ENCODE assay signal across 8 mouse cellular contexts in the genomic region with DNA sequence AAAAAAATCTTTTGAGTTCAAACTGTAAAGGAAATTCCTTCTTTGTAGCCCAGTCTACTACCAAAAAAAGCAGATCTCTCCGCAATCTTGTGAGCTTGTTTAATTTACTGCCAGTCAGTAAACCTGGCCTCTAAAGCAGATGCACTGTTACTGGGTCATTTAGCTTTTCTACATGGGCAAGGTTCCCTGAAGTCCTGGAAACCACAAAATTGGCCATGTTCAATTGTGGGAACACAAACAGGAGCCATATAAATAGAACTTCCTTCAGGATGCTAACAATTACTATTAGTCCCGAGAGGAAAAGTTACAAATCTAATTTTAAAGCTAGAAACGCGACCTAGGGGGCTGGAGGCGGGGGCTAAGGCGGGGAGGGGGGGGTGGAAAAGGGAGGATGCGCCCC. TPM values are rescaled to one million over a fixed set of nuclear protein-coding genes. Genes with fewer than 3 reads are reported as not detected.
DNase-seq lines count a peak whose midpoint lies in the region; ATAC-seq and TF ChIP-seq lines count a peak whose summit lies in the region.

No protein-coding gene starts in this region.

- no peaks in the 10 kb centered on the region for H3K36me3 ChIP-seq in heart, adult 2 months (ENCODE audit: control insufficient read depth, insufficient read depth, low read length)
- no peaks in the 10 kb centered on the region for H3K36me3 ChIP-seq in ES-E14 (ENCODE audit: control insufficient read depth, insufficient read depth, low read length, poor library complexity, severe bottlenecking)
- no peaks in the 10 kb centered on the region for H3K36me3 ChIP-seq in embryonic facial prominence, embryonic 14.5 days (ENCODE audit: control insufficient read depth, insufficient read depth, low read length)
- no peaks in the 10 kb centered on the region for H3K36me3 ChIP-seq in limb, embryonic 10.5 days
- H3K36me3 ChIP-seq in small intestine, adult 2 months (ENCODE audit: control insufficient read depth, insufficient read depth, low read length): no peaks in the 10 kb centered on the region

- in situ Hi-C loops in ES-E14 (cut with MboI; ENCODE audit: low sequenced_read_pairs in 2 of 2, unreplicated experiment in 2 of 2): no loop called here

- H3K27ac ChIP-seq in heart, adult 2 months: peak overlapping the region; percentile 68
- H3K27ac ChIP-seq in ES-E14 (ENCODE audit: insufficient read depth, low read depth, low read length, poor library complexity, severe bottlenecking): no peak overlapping the region
- peak overlapping the region; percentile 36; the same call in 1 of the 2 replicates for H3K27ac ChIP-seq in embryonic facial prominence, embryonic 14.5 days (replicated peaks; ENCODE audit: low read depth, low read length)
- peak overlapping the region; percentile 90 for H3K27ac ChIP-seq in limb, embryonic 10.5 days
- H3K27ac ChIP-seq in small intestine, adult 2 months (ENCODE audit: insufficient read depth, low read depth, low read length): no peak overlapping the region

- no peak for TF ChIP-seq CTCF in heart, adult 2 months (IDR thresholded peaks at IDR 0.05)
- no peak for TF ChIP-seq CTCF in small intestine, adult 2 months (IDR thresholded peaks at IDR 0.05; ENCODE audit: extremely low read depth, insufficient read length, insufficient replicate concordance, low read depth, low read length)

- TF ChIP-seq EP300 in heart, adult 2 months (IDR thresholded peaks at IDR 0.05; ENCODE audit: insufficient read depth, low read depth, low read length): no peak

- no peaks in the 10 kb centered on the region for H3K79me2 ChIP-seq in heart, adult 2 months (replicated peaks; ENCODE audit: control insufficient read depth, insufficient read depth, low read length)

- 6% methylated on average over 7 of the region's 7 CpGs for WGBS in heart, adult 2 months
- 5% methylated on average over 7 of the region's 7 CpGs for WGBS in embryonic facial prominence, embryonic 14.5 days
- 6% methylated on average over 7 of the region's 7 CpGs for WGBS in limb, embryonic 10.5 days
- WGBS in small intestine, adult 2 months: 2% methylated on average over 7 of the region's 7 CpGs

- intact Hi-C loops in heart, adult 2 months (cut with DNase I): no loop called here

- H3K9ac ChIP-seq in heart, adult 2 months (ENCODE audit: low read depth, low read length): peak overlapping the region; percentile 88
- no peak overlapping the region; the same call in 1 of the 2 replicates for H3K9ac ChIP-seq in ES-E14 (ENCODE audit: insufficient read depth, low read depth, low read length, poor library complexity, severe bottlenecking)
- H3K9ac ChIP-seq in embryonic facial prominence, embryonic 14.5 days (ENCODE audit: low read depth, low read length): peak overlapping the region; percentile 71

- H3K4me2 ChIP-seq in embryonic facial prominence, embryonic 14.5 days (ENCODE audit: low read depth, low read length): peak overlapping the region; percentile 68

- no peaks in the 10 kb centered on the region for H3K9me3 ChIP-seq in ES-E14 (ENCODE audit: control insufficient read depth, insufficient read depth, low read depth, low read length)
- no peaks in the 10 kb centered on the region for H3K9me3 ChIP-seq in embryonic facial prominence, embryonic 14.5 days (ENCODE audit: control insufficient read depth, low read length)
- H3K9me3 ChIP-seq in limb, embryonic 10.5 days (replicated peaks): no peaks in the 10 kb centered on the region

- ATAC-seq in embryonic facial prominence, embryonic 14.5 days (ENCODE audit: low read depth): no peak

- H3K4me1 ChIP-seq in heart, adult 2 months (ENCODE audit: control insufficient read depth, insufficient read depth, low read length): peaks cover 1% of the 10 kb centered on the region
- H3K4me1 ChIP-seq in ES-E14 (ENCODE audit: control insufficient read depth in 2 of 2, insufficient read depth in 2 of 2, low read length in 2 of 2, poor library complexity in 1 of 2): no peaks in the 10 kb centered on the region; a peak in 1 of 4 replicates
- H3K4me1 ChIP-seq in embryonic facial prominence, embryonic 14.5 days (ENCODE audit: control insufficient read depth, insufficient read depth, low read length): 0 out of 2 replicates have a peak, but pooled peaks cover 7% of the 10 kb centered on the region
- peaks cover 19% of the 10 kb centered on the region for H3K4me1 ChIP-seq in limb, embryonic 10.5 days
- H3K4me1 ChIP-seq in small intestine, adult 2 months (ENCODE audit: control insufficient read depth, insufficient read depth, insufficient read length, low read length): peaks cover 2% of the 10 kb centered on the region; the same call in 1 of the 2 replicates

- H3K4me3 ChIP-seq in heart, adult 2 months: peak overlapping the region; percentile 64
- H3K4me3 ChIP-seq in ES-E14 (ENCODE audit: insufficient read depth in 1 of 2, low read depth in 1 of 2, low read length in 2 of 2, poor library complexity in 1 of 2, severe bottlenecking in 1 of 2): peak overlapping the region; percentile 82 to 95
- peak overlapping the region; percentile 50 for H3K4me3 ChIP-seq in embryonic facial prominence, embryonic 14.5 days (ENCODE audit: low read depth, low read length)
- H3K4me3 ChIP-seq in limb, embryonic 10.5 days: peak overlapping the region; percentile 60
- H3K4me3 ChIP-seq in small intestine, adult 2 months (ENCODE audit: low read depth, low read length): peak overlapping the region; percentile 92

- no peaks in the 10 kb centered on the region for H3K27me3 ChIP-seq in heart, adult 2 months (ENCODE audit: control insufficient read depth, insufficient read depth, low read length)
- H3K27me3 ChIP-seq in embryonic facial prominence, embryonic 14.5 days (replicated peaks; ENCODE audit: control insufficient read depth, insufficient read depth, low read length): no peaks in the 10 kb centered on the region
- H3K27me3 ChIP-seq in limb, embryonic 10.5 days (ENCODE audit: low read depth, poor library complexity, severe bottlenecking): no peaks in the 10 kb centered on the region
- no peaks in the 10 kb centered on the region for H3K27me3 ChIP-seq in small intestine, adult 2 months (ENCODE audit: control insufficient read depth, insufficient read depth, low read length)

- DNase-seq in heart, adult 2 months: no peak
- DNase-seq in heart, postnatal 4 days: no peak
- DNase-seq in ES-E14 (ENCODE audit: low read depth, low spot score): no peak
- DNase-seq in embryonic facial prominence, embryonic 14.5 days (ENCODE audit: low spot score): peak; percentile 10
- DNase-seq in limb, embryonic 10.5 days (ENCODE audit: low spot score): no peak
- no peak for DNase-seq in urinary bladder, adult 18-20 months (ENCODE audit: low spot score in 2 of 2)
- no peak for DNase-seq in thymus, postnatal 25 days

- TF ChIP-seq POLR2A in heart, adult 2 months (IDR thresholded peaks at IDR 0.05; ENCODE audit: insufficient read depth, low read depth, low read length): no peak
- TF ChIP-seq POLR2A in small intestine, adult 2 months (IDR thresholded peaks at IDR 0.05; ENCODE audit: low read depth, low read length): no peak

TF ChIP-seq in ES-E14, 5 proteins besides CTCF, POLR2A, EP300 and RAD21:
- TF ChIP-seq CHD2 (IDR thresholded peaks at IDR 0.05; ENCODE audit: low read depth, low read length) (no peak), ZC3H11A (IDR thresholded peaks at IDR 0.05; ENCODE audit: borderline replicate concordance, low read depth, low read length) (no peak), ZNF384 (IDR thresholded peaks at IDR 0.05; ENCODE audit: low read depth, low read length) (no peak), HCFC1 (IDR thresholded peaks at IDR 0.05; ENCODE audit: borderline replicate concordance, insufficient read depth, low read length) (no peak), MAFK (IDR thresholded peaks at IDR 0.05; ENCODE audit: insufficient read depth, low read depth, low read length) (no peak)

RNA-seq across cellular contexts. Expression of a gene that starts 2.9 kb away (rescaled TPM):
- total RNA-seq in heart, adult 2 months (2021): under 1 TPM; 0.50 to 0.59 TPM
- polyA plus RNA-seq in heart, adult 2 months (2012; rRNA removed): 0.08 and 0.35 TPM in 2 replicates
- 1 to 10 TPM; 7.1 to 7.3 TPM for total RNA-seq in heart, postnatal 4 days (2021)
- 22.5 and 26.9 TPM in 2 replicates for total RNA-seq in ES-E14 (2012; rRNA removed)
- polyA plus RNA-seq in embryonic facial prominence, embryonic 14.5 days (2014; fragmentation: Nextera tagmentation; extraction: Ambion mirVana): 15.6 and 18.4 TPM in 2 replicates
- 25.2 and 30.2 TPM in 2 replicates for polyA plus RNA-seq in limb, embryonic 10.5 days (2016; fragmentation: Nextera tagmentation; extraction: Ambion mirVana)
- 0.09 TPM in 2 replicates for polyA plus RNA-seq in small intestine, adult 2 months (2012; rRNA removed)

RNA-seq across cellular contexts. Expression of a gene that starts 3.0 kb away (rescaled TPM):
- 10 to 100 TPM; 12.1 to 12.9 TPM for total RNA-seq in heart, adult 2 months (2021)
- polyA plus RNA-seq in heart, adult 2 months (2012; rRNA removed): 7.1 and 16.8 TPM in 2 replicates
- 10 to 100 TPM; 10.8 to 12.6 TPM for total RNA-seq in heart, postnatal 4 days (2021)
- 2.5 and 2.9 TPM in 2 replicates for total RNA-seq in ES-E14 (2012; rRNA removed)
- 12.5 and 12.6 TPM in 2 replicates for polyA plus RNA-seq in embryonic facial prominence, embryonic 14.5 days (2014; fragmentation: Nextera tagmentation; extraction: Ambion mirVana)
- 7.1 and 8.7 TPM in 2 replicates for polyA plus RNA-seq in limb, embryonic 10.5 days (2016; fragmentation: Nextera tagmentation; extraction: Ambion mirVana)
- 0.41 and 0.62 TPM in 2 replicates for polyA plus RNA-seq in small intestine, adult 2 months (2012; rRNA removed)

Comparison
In these comparisons a context has a peak if more than half of its experiments do, and no peak if none do; other contexts are left out.
1. H3K27ac ChIP-seq: peak in heart, adult 2 months (single experiment), embryonic facial prominence, embryonic 14.5 days (single experiment) and limb, embryonic 10.5 days (single experiment); none in ES-E14 (single experiment) and small intestine, adult 2 months (single experiment).
2. RNA of a gene that starts 2.9 kb away (polyA plus RNA-seq): 25.2 to 30.2 TPM in limb, embryonic 10.5 days and 15.6 to 18.4 TPM in embryonic facial prominence, embryonic 14.5 days; 0.09 TPM in small intestine, adult 2 months and 0.08 to 0.35 TPM in heart, adult 2 months; every median in the first group is over 10 times any median in the second.
3. Peak in every context shown above with its lines, with median percentiles within 50 percentile points of each other: H3K4me3 ChIP-seq.